8 mouse cellular contexts compared by ENCODE assay signal in the genomic region with DNA sequence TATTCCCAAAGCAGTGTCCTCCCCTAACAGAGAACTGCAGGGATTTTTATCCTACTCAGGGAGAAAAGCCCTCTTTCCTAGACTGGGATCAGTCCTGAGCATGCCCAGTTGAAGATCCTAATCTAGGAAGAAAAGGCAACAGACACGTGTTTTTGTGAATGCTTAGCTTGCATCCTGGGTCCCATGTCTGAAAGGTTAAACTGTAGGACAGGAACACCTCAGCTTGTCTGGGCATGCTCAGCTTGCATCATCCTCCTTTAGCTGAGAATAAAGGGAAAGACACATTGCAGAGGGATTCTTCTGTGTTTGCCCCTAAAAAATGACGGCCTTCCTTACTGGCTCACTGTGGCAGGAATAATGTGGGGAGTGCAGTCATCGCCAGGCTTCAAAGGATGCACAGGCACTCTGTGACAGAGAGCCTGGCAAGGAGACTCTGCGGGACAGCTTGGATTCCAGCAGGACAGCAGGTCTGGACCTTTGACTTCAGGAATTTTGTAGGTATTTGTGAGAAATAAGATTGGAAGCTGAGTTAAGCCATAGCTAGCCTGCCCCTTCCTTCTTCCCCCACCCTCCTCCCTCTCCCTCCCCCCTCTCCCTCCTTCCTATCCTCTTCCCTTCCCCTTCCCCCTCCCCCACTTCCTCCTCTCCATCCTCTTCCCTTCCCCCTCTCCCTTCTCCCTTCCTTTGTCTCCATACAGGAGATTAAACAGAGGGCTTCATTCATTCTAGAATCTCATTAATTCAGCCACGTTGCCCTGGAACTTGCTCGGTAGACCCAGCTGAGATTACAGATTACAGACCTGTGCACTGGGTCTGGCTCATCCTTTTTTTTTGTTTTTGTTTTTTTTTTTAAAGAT. TPM values are rescaled to one million over a fixed set of nuclear protein-coding genes. Genes with fewer than 3 reads are reported as not detected.
DNase-seq lines count a peak whose midpoint lies in the region; ATAC-seq lines count a peak whose summit lies in the region.

No protein-coding gene starts in this region.

- WGBS in heart, embryonic 13.5 days, result 24% methylated on average over 6 of the region's 6 CpGs
- 8% methylated on average over 6 of the region's 6 CpGs for WGBS in hindbrain, embryonic 11.5 days
- 3% methylated on average over 6 of the region's 6 CpGs for WGBS in neural tube, embryonic 12.5 days

- no peaks in the 10 kb centered on the region for H3K36me3 ChIP-seq in heart, embryonic 13.5 days
- no peaks in the 10 kb centered on the region for H3K36me3 ChIP-seq in hindbrain, embryonic 11.5 days (ENCODE audit: control insufficient read depth, insufficient read depth, low read length)
- no peaks in the 10 kb centered on the region for H3K36me3 ChIP-seq in neural tube, embryonic 12.5 days

- H3K27me3 ChIP-seq in heart, embryonic 13.5 days (replicated peaks), result no peaks in the 10 kb centered on the region
- H3K27me3 ChIP-seq in hindbrain, embryonic 11.5 days (ENCODE audit: control insufficient read depth, insufficient read depth, low read length), result no peaks in the 10 kb centered on the region
- H3K27me3 ChIP-seq in neural tube, embryonic 12.5 days (replicated peaks), result no peaks in the 10 kb centered on the region

- H3K9ac ChIP-seq in heart, embryonic 13.5 days, result peak overlapping the region; percentile 33; the same call in 1 of the 2 replicates
- H3K9ac ChIP-seq in hindbrain, embryonic 11.5 days (ENCODE audit: low read depth, low read length), result peak overlapping the region; percentile 46; the same call in 1 of the 2 replicates
- H3K9ac ChIP-seq in neural tube, embryonic 12.5 days, result no peak overlapping the region; the same call in 1 of the 2 replicates

- intact Hi-C loops in heart, postnatal 36 days (cut with DNase I), result no loop called here

- H3K27ac ChIP-seq in heart, embryonic 13.5 days (replicated peaks), result peak overlapping the region; percentile 55
- peak overlapping the region; percentile 89 for H3K27ac ChIP-seq in hindbrain, embryonic 11.5 days (ENCODE audit: low read depth, low read length)
- H3K27ac ChIP-seq in neural tube, embryonic 12.5 days, result peak overlapping the region; percentile 80

- peak overlapping the region; percentile 28 for H3K4me2 ChIP-seq in heart, embryonic 13.5 days
- 0 out of 2 replicates have a peak overlapping the region, but pooled peaks have one; percentile 1 for H3K4me2 ChIP-seq in hindbrain, embryonic 11.5 days (replicated peaks; ENCODE audit: low read depth, low read length)
- peak overlapping the region; percentile 43 for H3K4me2 ChIP-seq in neural tube, embryonic 12.5 days (replicated peaks)

- ATAC-seq in heart, embryonic 13.5 days (ENCODE audit: extremely low read depth, insufficient number of reproducible peaks, low FRiP score, low TSS enrichment), result no peak
- peak; percentile 86 for ATAC-seq in hindbrain, embryonic 11.5 days (ENCODE audit: low FRiP score)
- peak; percentile 77 for ATAC-seq in neural tube, embryonic 12.5 days (ENCODE audit: low FRiP score, low read depth)

- no peak for DNase-seq in heart, postnatal 36 days
- DNase-seq in cerebellum, postnatal 10 days, result peak; percentile 30 to 32
- DNase-seq in hindbrain, embryonic 11.5 days (ENCODE audit: low spot score), result peak; percentile 77
- DNase-seq in right cerebral cortex, postnatal 14 days, result no peak
- no peak for DNase-seq in lung, postnatal 10 days
- no peak for DNase-seq in right cerebral cortex, adult 2 months (ENCODE audit: low spot score in 2 of 2)

- H3K4me3 ChIP-seq in heart, embryonic 13.5 days, result no peak overlapping the region
- H3K4me3 ChIP-seq in hindbrain, embryonic 11.5 days (ENCODE audit: low read depth, low read length), result no peak overlapping the region
- H3K4me3 ChIP-seq in neural tube, embryonic 12.5 days, result no peak overlapping the region

- no peaks in the 10 kb centered on the region for H3K9me3 ChIP-seq in heart, embryonic 13.5 days
- no peaks in the 10 kb centered on the region for H3K9me3 ChIP-seq in hindbrain, embryonic 11.5 days (ENCODE audit: control insufficient read depth, low read length)
- H3K9me3 ChIP-seq in neural tube, embryonic 12.5 days, result no peaks in the 10 kb centered on the region

- H3K4me1 ChIP-seq in heart, embryonic 13.5 days, result peaks cover 53% of the 10 kb centered on the region
- H3K4me1 ChIP-seq in hindbrain, embryonic 11.5 days (replicated peaks; ENCODE audit: control insufficient read depth, insufficient read depth, low read length), result peaks cover 2% of the 10 kb centered on the region; the same call in 1 of the 2 replicates
- H3K4me1 ChIP-seq in neural tube, embryonic 12.5 days, result peaks cover 19% of the 10 kb centered on the region

RNA-seq across cellular contexts. Expression of gene Eef1a1, which starts 14.5 kb away (rescaled TPM):
- polyA plus RNA-seq in heart, embryonic 13.5 days (2015; fragmentation: Nextera tagmentation; extraction: Ambion mirVana), result 3,078 and 3,363 TPM in 2 replicates
- 1,000 to 10,000 TPM; 1,083 to 1,160 TPM for total RNA-seq in heart, postnatal 36 days (2021)
- polyA plus RNA-seq in hindbrain, embryonic 11.5 days (2014; fragmentation: Nextera tagmentation; extraction: Ambion mirVana), result 4,691 and 4,742 TPM in 2 replicates
- 3,212 and 3,225 TPM in 2 replicates for polyA plus RNA-seq in neural tube, embryonic 12.5 days (2016; fragmentation: Nextera tagmentation; extraction: Ambion mirVana)

RNA-seq across cellular contexts. Expression of gene Gm17324, which starts 54.9 kb away (rescaled TPM):
- polyA plus RNA-seq in heart, embryonic 13.5 days (2015; fragmentation: Nextera tagmentation; extraction: Ambion mirVana), result 0.51 and 0.71 TPM in 2 replicates
- not detected for total RNA-seq in heart, postnatal 36 days (2021)
- 0.28 and 0.48 TPM in 2 replicates for polyA plus RNA-seq in hindbrain, embryonic 11.5 days (2014; fragmentation: Nextera tagmentation; extraction: Ambion mirVana)
- 0.78 and 1.2 TPM in 2 replicates for polyA plus RNA-seq in neural tube, embryonic 12.5 days (2016; fragmentation: Nextera tagmentation; extraction: Ambion mirVana)

RNA-seq across cellular contexts. Expression of gene Mto1, which starts 55.4 kb away (rescaled TPM):
- polyA plus RNA-seq in heart, embryonic 13.5 days (2015; fragmentation: Nextera tagmentation; extraction: Ambion mirVana), result 26.4 and 29.5 TPM in 2 replicates
- total RNA-seq in heart, postnatal 36 days (2021), result 10 to 100 TPM; 24.3 to 25.2 TPM
- polyA plus RNA-seq in hindbrain, embryonic 11.5 days (2014; fragmentation: Nextera tagmentation; extraction: Ambion mirVana), result 26.1 and 26.7 TPM in 2 replicates
- polyA plus RNA-seq in neural tube, embryonic 12.5 days (2016; fragmentation: Nextera tagmentation; extraction: Ambion mirVana), result 25.6 and 26.5 TPM in 2 replicates

Comparison
In these comparisons a context has a peak if more than half of its experiments do, and no peak if none do; other contexts are left out.
1. DNase-seq: peak in cerebellum, postnatal 10 days (2 of 2) and hindbrain, embryonic 11.5 days (single experiment); none in heart, postnatal 36 days (0 of 2), right cerebral cortex, postnatal 14 days (single experiment), lung, postnatal 10 days (single experiment) and right cerebral cortex, adult 2 months (0 of 2).
2. Peak in every context shown above with its lines, with median percentiles within 50 percentile points of each other: H3K27ac ChIP-seq and H3K4me2 ChIP-seq.